Mouse (Mus musculus): ENCODE results near the gene Olfr229.
"Not testable (repeated sequence)": the region's sequence is repeated elsewhere in the genome, so short reads cannot be mapped to it uniquely, and the experiment has no call there.

The Olfr229 gene

GRCm38 (mm10) chr9:39907036-39907435 is at the start of gene Olfr229:
Gene Olfr229, plus strand, starts transcription at chr9:39907336.
- in situ Hi-C loops (cut with MboI, MseI): no loop called here

DNA sequence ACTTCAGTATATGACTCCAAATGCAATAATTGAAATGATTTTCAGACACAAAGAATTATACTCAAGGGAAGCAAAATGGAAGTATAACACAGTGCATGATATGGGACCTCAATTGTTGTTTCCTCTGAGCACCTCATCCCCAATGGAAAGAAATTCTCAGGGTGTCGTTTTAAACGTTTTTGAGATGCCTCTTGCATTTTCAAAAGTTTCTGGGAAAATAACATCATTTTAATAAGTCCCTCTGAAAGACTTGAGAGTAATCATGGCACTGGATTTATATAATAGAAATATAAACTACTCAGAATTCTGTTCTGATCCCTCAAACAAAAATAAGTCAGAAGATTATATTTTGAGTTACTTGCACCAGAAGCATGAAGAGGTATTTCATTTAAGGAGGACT is 41.0 kb upstream of the Olfr229 start, which contains the start of gene Olfr972:
Olfr972 (plus strand) TSS at position 301 of the 400 bp plus-strand sequence.
- in situ Hi-C loops (cut with MboI, MseI): loop anchor here (5.0 kb wide), 1 partner anchor 46 kb away; no protein-coding TSS in a partner anchor

GRCm38 (mm10) chr9:39871986-39872385 is 35.1 kb upstream of the Olfr229 start:
- in situ Hi-C loops (cut with MboI, MseI): not testable (repeated sequence)

- in situ Hi-C loops (cut with MboI, MseI): not testable (repeated sequence)
Observed at GRCm38 (mm10) chr9:39877541-39878396, 29.4 kb upstream of the Olfr229 start.

GRCm38 (mm10) chr9:39905106-39905505 is 2.0 kb upstream of the Olfr229 start:
- in situ Hi-C loops (cut with MboI, MseI): no loop called here

DNA sequence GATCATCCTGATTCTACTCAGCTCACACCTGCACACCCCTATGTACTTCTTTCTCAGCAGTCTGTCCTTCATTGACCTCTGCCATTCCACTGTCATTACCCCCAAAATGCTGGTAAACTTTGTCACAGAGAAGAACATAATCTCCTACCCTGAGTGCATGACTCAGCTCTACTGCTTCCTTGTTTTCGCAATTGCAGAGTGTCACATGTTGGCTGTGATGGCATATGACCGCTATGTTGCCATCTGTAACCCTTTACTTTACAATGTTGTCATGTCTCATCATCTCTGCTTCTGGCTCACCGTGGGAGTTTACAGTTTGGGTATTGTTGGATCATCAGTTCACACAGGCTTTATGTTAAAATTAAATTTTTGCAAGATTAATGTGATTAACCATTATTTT is 2.8 kb downstream of the Olfr229 start:
- in situ Hi-C loops (cut with MboI, MseI): loop anchor here (5.0 kb wide), 1 partner anchor 43 kb away; the partner anchor contains the start of gene Olfr972

DNA sequence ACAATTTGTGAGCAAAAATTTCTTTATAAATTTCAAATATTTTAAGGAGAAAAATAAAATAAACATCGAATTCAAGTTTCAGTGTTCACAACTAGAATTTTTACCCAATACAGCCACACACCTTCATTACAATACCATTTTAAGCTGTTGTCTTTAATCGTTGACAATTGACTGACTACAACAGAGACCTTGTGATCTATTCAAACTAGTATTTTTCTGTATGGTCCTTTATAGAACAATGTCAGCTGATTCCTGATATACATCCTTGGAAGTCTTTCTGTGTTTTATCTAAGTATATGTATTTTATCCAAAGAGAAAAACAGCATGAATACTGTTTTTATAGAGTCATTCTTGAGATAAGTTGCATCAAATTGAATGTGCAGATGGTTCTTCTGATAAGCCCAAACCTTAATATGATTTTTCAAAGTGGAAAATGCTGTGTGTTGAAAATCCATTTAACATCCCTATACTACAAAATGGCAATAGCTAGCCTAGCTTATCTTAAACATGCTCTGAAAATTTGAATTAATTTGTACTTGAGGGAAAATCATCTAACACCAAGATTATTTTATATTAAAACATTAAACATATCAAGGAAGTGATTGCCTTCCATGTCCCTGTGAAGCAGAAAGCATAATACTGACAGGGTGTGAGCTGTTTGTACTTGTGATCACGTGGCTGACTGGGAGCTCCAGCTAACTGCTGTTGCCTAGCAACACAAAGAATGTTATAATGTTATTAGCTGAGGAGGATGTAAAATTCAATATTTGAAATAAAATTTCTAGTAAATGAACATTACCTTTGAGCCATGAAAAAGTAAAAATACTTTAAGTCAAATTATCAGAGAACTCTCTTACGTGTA is 21.1 kb downstream of the Olfr229 start:
- in situ Hi-C loops (cut with MboI, MseI): not testable (repeated sequence)

DNA sequence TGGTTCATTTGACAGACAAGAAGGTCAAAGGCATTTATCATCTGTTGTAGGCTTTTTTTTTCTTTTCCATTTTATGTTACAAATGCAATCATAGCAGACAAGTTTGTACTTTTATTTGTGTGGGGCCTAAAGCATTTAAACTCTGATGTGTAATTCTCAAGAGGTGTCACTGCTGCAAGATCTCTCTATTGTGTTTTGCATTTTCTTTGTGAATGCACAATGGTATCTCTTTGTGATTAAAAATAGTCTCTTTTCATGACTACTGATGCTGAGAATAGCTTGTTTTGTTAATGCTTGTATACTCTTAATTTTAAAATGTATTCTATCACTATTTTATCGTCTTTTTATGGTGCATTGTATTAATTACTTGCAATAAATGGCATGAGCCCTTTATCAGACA is 21.7 kb downstream of the Olfr229 start:
- in situ Hi-C loops (cut with MboI, MseI): not testable (repeated sequence)

DNA sequence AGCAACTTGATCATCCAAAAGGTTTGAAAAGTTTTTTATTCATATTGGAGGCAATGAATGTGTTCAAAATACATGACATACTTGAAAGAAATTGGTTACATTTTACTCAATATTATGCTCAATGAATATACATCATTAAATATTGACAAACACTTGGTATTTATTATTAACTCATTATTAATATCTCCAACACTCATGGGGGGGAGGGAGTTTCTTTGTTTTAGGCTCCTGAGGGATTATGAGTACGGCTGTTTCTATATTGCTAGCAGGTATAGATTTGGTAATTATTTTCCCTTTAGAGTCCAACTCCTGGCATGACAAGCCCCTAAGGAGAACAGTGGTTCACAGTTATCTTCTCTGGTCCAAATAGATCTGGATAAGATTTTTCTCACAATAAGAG is 30.1 kb downstream of the Olfr229 start, which contains the start of gene Olfr974:
Olfr974 (plus strand) TSS at position 301 of the 400 bp plus-strand sequence.
- in situ Hi-C loops (cut with MboI, MseI): no loop called here

GRCm38 (mm10) chr9:39951946-39952345 is 44.8 kb downstream of the Olfr229 start, which contains the start of gene Olfr975:
Gene Olfr975, minus strand, starts transcription at chr9:39952046.
- in situ Hi-C loops (cut with MboI, MseI): no loop called here

DNA sequence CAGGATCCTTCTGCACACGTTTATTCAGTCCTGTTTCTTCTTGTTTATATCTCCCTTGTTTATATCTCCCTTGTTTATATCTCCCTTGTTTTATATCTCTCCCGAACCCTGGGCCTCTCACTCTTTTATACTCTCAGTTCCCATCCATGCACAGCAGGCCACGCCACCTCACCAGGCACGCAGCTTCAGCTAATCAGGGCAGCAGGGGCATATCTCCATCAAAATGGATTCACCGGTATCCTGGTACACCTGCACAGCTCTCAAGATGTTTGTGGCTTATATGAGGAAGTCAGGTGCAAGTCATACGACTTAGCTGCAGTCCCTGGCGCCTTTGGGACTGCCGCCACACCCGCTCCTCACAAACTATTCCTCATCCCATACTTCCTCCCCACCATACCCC is 53.9 kb downstream of the Olfr229 start, which contains the start of gene Olfr976:
Olfr976 (minus strand) TSS at position 101 of the 400 bp plus-strand sequence.
- in situ Hi-C loops (cut with MboI, MseI): not testable (repeated sequence)
